Mouse (Mus musculus) urinary bladder, postnatal 4 days (tissue): ENCODE measurements at regions not wholly inside any gene's neighbourhood (a gene's known extent, or its start where the extent isn't known, plus 50 kb on each side); places are given as distances from the start of the nearest gene placed in this dataset.
"Not testable (repeated sequence)": the region's sequence is repeated elsewhere in the genome, so short reads cannot be mapped to it uniquely, and the experiment has no call there.

ENCODE experiments used
- DNase-seq, 2 experiments: peaks; one replicate each; pipeline ENCODE4 v3.0.0; 2021 to 2022; ENCODE audit warnings: low spot score in 2 of 2

DNA sequence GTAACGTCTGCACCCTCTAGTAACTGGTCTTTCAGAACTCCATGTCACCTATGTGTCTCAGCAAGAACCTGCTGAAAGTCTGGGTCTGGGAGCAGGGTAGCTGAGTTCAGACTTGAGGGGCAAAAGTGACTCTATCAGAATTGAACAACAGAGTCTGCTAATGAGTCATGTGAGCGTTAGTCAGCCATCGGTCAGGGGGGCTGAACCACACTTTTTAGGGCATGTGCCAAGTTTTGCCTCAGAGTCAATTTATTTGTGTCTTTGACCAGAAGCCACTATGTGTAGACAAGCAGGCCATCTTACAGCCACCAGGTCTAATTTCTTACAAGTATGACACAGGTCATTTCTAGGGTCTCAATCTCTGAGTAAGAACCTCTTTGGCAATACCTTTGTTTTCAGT lies 115.9 kb upstream of the Gm11146 start:
- DNase-seq = not testable (repeated sequence)

DNA sequence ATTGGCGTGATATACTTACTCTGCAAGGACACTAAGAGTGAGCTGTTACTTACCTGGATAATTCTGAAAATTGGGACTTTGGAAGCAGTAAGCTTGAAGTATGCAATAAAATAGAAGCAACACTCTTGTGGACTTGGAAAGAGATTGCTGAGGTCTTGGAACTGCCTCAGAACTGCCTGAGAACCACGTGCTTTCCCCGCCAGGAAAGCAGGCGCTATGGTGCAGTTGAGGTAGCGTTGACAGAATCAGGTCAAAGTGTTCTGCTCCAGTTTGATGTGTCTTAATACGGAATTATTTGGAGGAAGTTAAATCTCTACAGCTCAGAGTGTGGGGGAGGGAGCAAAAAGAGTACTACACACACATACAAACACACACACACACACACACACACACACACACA lies 102.8 kb upstream of the Gm11146 start:
- no peak for DNase-seq

DNA sequence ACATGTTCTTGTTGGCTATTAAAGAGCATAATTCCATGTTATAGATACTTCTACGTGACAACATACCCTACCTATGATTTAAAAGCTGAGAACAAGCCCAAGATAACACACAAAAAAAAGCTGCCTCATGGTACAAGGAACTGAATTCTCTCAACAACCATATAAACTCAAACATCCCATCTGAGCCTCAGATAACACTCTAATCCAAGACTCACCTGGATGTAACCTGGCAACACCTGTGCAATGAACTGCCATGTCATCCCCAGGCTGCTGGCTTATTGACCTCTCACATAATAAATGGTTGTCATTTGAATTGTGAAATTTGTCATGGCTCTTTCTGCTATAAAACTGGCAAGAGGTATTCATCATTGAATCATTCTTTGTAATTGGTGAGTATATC lies 93.5 kb upstream of the Gm11146 start:
- no peak for DNase-seq

DNA sequence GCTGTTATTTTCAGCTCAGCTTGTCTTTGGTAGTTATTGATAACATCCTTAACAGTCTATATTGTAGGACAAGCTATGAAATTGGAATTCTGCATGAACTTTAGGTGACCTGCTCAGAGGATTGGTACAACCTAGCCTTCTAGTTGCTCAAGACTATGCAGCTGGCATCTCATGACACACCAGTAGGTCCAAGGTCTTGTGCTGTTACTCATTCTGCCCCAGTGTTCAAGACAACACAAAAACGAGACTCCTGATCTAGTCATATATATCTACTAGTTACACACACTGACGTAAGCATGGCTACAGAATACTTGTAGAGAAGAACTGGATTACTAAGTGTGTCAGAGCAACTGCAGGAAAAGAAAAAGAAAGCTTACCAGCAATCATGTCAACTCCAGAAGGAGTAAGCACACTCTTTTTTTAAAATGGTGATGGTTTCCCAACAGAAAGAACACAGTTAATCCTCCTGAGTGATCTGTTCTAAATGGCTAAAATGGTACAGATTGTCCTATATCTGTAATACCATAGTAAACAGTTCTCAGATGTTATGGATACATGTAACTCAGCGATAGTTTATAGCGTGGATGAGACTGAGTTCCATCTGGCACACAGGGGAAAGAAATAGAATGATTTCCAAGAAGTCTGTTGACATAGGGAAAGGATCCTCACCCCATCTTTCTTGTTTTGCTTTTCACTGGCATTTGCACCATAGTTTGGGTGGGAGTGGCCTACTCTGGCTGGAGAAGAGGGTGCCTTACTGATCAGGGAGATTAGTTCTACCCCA lies 85.4 kb upstream of the Gm11146 start:
- DNase-seq = no peak

DNA sequence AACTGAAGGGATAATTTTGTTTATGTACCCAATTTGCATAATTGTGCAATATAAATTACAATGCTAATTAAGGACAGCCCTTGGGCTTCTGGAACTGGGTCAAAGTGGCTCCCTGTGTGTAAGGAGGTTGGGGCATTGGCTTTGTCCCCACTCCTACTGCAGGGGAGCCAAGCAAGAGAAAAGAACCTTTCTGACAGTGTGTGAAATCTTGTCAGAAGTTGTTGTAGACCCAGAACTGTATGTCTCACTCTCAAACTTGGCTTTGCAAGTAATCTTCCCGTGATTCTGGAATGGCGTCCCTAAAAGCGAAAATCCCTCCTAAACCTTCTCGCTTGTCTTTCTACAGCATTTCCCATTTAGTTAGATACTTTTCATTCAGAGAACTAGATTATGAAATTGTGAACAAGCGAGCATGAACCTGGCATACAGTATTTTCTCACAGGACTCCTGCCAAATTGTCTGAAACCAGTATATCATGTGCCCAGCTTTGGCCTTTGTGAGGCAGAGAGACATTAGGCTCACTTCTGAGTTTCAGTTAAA lies 83.8 kb upstream of the Gm11146 start:
- DNase-seq = no peak

DNA sequence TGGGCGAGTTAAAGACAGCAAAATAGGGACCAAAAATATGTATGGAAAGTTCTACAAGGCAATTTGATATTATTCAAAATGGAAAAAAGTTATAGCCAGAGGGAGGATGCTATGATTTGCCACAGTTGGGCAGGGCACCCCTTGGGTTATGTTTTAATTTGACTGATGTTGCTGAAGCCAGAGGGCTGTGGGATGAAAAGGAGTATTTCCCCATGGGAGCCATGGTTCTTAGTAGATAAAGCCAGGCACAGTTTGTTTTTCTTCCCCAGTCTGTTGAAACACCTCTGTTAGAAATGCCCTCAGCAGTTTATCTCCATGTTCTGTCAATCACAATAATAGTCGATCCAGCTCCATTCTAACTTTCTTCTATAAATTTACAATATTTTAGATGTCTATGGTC lies 82.6 kb upstream of the Gm11146 start:
- no peak for DNase-seq

DNA sequence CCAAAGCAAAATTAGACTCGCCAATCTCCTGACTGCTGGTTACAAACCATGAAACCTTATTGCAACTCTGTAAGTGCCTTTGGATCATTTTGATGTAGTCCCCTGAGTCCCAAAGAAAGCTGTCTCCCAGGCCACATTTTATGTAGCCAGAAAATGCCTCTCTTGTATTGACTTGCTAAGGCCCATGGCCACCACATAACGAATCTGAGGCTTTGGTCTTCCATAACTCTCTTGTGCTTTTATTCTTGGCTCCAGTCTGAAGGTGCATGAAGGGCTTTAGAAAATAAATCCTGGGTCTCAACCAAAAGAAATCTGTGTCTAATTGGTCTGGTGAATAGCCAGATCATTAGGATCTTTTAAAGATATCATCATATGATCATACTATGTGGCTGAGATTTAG lies 77.3 kb upstream of the Gm11146 start:
- no peak for DNase-seq

DNA sequence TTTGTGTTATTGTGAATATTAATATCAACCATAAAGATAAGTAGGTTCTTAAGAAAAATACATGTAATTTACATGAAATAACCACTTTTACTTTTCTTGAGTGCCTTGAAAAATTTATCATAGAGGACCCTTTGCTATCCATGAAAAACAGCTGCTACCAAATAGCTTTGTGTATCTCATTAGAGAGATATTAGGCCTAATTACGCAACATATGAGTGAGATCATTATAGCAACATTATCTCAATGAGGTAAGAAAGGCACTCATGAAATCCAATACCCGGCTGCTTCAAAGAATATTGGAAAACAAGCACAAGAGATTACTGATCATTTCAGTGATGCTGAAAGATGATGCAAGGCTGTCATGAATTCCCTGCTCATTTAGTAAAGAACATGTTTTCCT lies 74.9 kb upstream of the Gm11146 start:
- no peak for DNase-seq

DNA sequence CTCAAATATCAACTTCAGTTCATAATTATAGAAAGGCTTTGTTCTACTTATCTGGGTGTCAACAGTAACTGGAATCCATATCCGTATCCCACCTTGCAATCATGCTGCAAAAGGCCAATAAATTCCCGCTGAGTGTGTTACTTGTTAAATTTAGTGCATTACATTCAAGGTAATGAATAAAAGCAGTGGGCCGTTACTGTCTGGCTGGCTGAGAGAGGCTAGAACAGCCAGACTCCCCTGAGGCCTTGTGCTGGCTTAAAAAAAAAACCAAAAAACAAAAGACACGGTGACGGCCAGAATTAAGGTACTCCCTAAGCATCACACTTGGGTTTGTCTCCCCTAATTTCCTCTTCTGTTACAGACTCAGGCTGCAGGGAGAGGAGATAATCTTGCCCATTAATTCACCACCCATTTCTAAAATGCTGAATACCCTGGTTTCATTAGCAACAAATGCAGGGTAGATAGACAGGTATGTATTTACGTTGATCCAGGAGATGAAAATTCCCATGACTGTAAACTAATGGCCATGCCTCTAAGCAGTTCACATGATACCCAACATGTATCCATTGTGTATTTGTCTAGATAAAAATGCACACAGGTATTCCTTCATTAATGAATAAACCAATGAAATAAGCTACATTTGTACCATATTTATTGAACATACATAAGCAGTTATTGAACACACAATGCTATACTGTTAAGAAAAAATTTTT lies 74.1 kb upstream of the Gm11146 start:
- no peak for DNase-seq

DNA sequence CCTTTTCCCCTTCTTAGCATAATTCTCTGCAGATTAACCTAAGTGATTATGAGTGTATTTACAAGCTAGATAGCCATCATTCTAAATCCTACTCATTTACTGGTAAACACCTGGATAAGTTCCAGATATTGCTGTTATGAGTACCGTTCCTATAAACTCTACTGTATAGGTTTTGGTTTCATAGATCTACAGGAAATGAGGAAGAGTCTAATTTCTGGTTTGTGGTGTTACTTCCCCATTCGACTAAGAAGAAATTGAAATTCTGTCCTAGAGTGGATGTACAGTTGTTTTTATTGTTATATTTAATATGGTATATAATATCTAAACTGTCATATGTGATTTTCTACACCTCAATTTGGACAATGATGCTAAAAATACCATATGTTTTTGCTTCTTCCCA lies 69.4 kb upstream of the Gm11146 start:
- DNase-seq = no peak

DNA sequence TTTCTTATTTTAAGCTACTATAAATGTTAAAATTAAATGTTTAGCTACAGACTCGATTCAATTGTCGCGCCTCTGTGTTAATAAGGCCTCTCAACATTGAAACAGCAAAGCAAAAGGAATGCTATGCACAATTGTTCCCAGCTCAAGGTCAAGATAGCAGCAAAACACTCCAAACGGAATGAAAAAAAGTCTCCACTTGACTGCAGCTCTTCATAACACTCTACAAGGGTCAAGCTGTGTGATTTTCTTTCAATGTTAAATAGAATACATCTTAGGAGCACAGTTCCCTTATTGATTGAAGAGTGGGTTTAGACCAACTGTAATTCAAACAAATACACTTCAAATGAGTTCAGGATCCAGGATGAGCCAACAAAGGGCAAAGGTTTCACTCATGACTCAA lies 63.9 kb upstream of the Gm11146 start:
- DNase-seq = no peak

DNA sequence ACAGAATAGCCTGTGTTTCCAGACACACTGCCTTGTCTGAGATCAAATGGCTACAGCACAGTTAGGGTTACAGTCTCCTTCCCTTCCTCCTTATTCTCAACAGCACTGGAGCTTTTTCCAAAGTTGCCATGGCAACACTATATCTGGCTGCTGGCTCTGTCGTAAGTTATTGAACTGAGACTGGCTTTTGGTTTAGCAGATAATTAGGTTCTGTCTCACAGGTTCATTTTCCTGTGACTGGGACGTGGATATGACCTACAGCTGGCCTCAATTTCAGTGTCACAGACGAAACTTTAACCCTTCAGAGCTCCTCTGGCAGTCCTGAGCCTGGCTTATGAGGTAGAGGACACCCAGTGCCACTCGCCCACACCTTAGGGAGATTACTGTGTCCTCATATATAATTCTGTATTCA lies 60.2 kb upstream of the Gm11146 start:
- DNase-seq = no peak

DNA sequence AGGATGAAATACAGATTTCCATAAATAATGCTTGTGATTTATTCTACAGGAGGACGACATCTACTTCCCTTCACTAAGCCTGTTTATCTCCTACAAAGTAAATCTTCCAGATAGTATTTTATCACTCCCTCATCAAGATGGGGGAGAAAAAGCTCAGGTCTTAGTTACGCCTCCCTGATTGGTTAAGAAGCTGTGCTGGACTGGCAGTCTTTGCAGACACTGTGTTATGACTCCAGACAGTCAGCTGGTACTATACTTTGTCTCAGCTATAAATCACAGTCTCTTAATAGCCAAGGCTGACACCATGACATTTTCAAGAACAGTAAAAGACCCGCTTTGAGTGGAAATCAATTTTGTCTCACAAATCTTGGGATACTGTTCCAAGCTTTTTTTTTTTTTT lies 51.4 kb upstream of the Gm11146 start:
- no peak for DNase-seq
